In the genomic region with DNA sequence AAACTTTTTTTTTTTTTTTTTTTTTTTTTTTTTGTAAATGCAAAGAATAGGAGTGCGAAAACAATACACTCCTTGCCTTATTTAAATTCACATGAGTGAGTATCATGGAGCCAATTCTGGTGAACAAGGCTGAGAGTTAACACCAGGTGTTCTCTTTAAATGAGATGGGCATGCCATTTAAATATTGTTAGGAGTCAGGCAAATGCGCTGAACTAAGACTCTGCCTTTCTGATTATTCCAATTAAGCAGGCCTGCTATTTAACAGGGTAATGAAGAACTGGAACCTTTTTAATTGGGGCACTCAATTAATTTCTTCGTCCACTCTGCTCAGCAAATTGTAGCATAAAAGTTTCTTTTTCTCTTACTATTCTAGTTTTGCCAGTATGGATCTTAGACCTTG, we compare ENCODE assay signal across 30 mouse cellular contexts.
"Had no signal": no experiment of that assay in that cellular context is flagged by ENCODE, and none has a peak within 500 bp of the region (broad histone marks: within the 10 kb centered on the region; RNA-seq: fewer than 3 reads in every experiment).

No protein-coding gene starts in this region.

- ATAC-seq: hindbrain, embryonic 16.5 days; inflammation-experienced regulatory T-cells, adult 6 months; intestine, embryonic 15.5 days; intestine, postnatal 0 days; liver, postnatal 0 days had no signal

- H3K4me1 ChIP-seq: heart, embryonic 10.5 days; heart, embryonic 12.5 days; hindbrain, embryonic 10.5 days; hindbrain, embryonic 12.5 days; intestine, embryonic 15.5 days; limb, embryonic 10.5 days; limb, embryonic 12.5 days; liver, embryonic 13.5 days; liver, embryonic 15.5 days had no signal

- H3K4me3 ChIP-seq: gastrocnemius, adult 2 months; heart, embryonic 10.5 days; heart, embryonic 12.5 days; hindbrain, embryonic 10.5 days; hindbrain, embryonic 12.5 days; intestine, embryonic 15.5 days; layer of hippocampus, adult 2 months; left cerebral cortex, adult 2 months; limb, embryonic 10.5 days; limb, embryonic 12.5 days; liver, embryonic 13.5 days; liver, embryonic 15.5 days had no signal

- H3K27me3 ChIP-seq: heart, embryonic 12.5 days; hindbrain, embryonic 12.5 days; intestine, embryonic 15.5 days; limb, embryonic 12.5 days; liver, embryonic 13.5 days; liver, embryonic 15.5 days had no signal

- H3K36me3 ChIP-seq: heart, embryonic 10.5 days; heart, embryonic 12.5 days; hindbrain, embryonic 10.5 days; hindbrain, embryonic 12.5 days; intestine, embryonic 15.5 days; limb, embryonic 10.5 days; limb, embryonic 12.5 days; liver, embryonic 13.5 days; liver, embryonic 15.5 days had no signal

- H3K27ac ChIP-seq: gastrocnemius, adult 2 months; heart, embryonic 10.5 days; hindbrain, embryonic 10.5 days; hindbrain, embryonic 12.5 days; hindbrain, embryonic 14.5 days; intestine, embryonic 15.5 days; layer of hippocampus, adult 2 months; left cerebral cortex, adult 2 months; limb, embryonic 10.5 days; limb, embryonic 12.5 days; liver, embryonic 13.5 days; liver, embryonic 15.5 days had no signal

- H3K4me2 ChIP-seq: heart, embryonic 12.5 days; hindbrain, embryonic 12.5 days; hindbrain, embryonic 14.5 days; intestine, embryonic 15.5 days; limb, embryonic 12.5 days; liver, embryonic 11.5 days; liver, embryonic 13.5 days; liver, embryonic 15.5 days had no signal

- H3K9ac ChIP-seq: heart, embryonic 12.5 days; hindbrain, embryonic 12.5 days; hindbrain, embryonic 14.5 days; intestine, embryonic 15.5 days; limb, embryonic 12.5 days; liver, embryonic 13.5 days; liver, embryonic 15.5 days; liver, postnatal 0 days had no signal

- DNase-seq: gastrocnemius, adult 2 months; gastrocnemius, postnatal 10 days; gastrocnemius, postnatal 25 days; heart, adult 18-20 months; heart, postnatal 10 days; heart, postnatal 4 days; kidney, adult 18-20 months; kidney, adult 9 months; kidney, postnatal 10 days; kidney, postnatal 25 days; kidney, postnatal 4 days; layer of hippocampus, adult 9-11 months; liver; liver, embryonic 13.5 days; liver, postnatal 0 days had no signal

- H3K9me3 ChIP-seq: heart, embryonic 10.5 days; heart, embryonic 12.5 days; hindbrain, embryonic 10.5 days; hindbrain, embryonic 12.5 days; intestine, embryonic 15.5 days; limb, embryonic 10.5 days; limb, embryonic 12.5 days; liver, embryonic 13.5 days; liver, embryonic 15.5 days had no signal
